Mouse (Mus musculus) thymus, adult 2 months (tissue): Measurements from ENCODE around the gene Tbc1d30.

Experiments used
- CTCF ChIP-seq: fragments of 200-500 bp; IDR thresholded peaks from 2 replicates; pipeline ENCODE4 v1.5.1; 2012; ENCODE audit warnings: mild to moderate bottlenecking, control low read depth, low read length, moderate library complexity, borderline replicate concordance; ENCODE audit not compliant: control insufficient read depth, poor library complexity, insufficient read depth; ENCODE audit errors: extremely low read depth
- POLR2A ChIP-seq: fragments of 200-500 bp; IDR thresholded peaks from 2 replicates; pipeline ENCODE4 v1.6.1; 2012; ENCODE audit warnings: mild to moderate bottlenecking, low read length, control low read depth, moderate library complexity; ENCODE audit not compliant: control insufficient read depth, poor library complexity, insufficient read depth; ENCODE audit errors: extremely low read depth

GRCm38 (mm10) chr10:121274964-121275363 lies 76.1 kb downstream of the Tbc1d30 start:
- TF ChIP-seq POLR2A (no peak), CTCF (no peak)
